Mouse (Mus musculus): ENCODE measurements around the gene Naip6. TPM values are rescaled to one million over a fixed set of nuclear protein-coding genes. Genes with fewer than 3 reads are reported as not detected.
"Not testable (repeated sequence)": the region's sequence is repeated elsewhere in the genome, so short reads cannot be mapped to it uniquely, and the experiment has no call there.

Gene Naip6
- total and polyA plus RNA-seq, 2 experiments from 2014 or later = 0.08 to 0.12 TPM

DNA sequence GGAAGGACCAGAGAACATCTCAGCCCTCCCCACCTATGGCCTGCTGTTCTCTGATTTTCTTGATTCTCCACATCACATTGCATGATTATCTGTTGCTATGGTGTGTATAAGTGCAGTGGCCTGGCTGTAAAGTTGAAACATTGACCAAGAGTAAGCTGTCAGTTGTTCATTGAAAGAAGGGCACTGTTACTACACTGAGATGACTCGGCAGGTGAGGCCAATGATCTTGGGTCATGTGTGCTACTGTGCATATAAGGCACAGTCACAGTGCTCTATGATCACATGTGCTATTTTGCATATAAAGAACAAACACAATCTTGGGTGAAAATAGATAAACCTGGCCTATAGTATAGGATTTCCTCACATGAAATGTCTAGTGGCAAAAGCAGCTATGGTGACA, 32.9 kb downstream of the Naip6 start:
- no peak for TF ChIP-seq EP300 (IDR thresholded peaks at IDR 0.05; ENCODE audit: low read depth)
- no peak for ATAC-seq (ENCODE audit: insufficient read depth, low read depth)
- H3K4me1 ChIP-seq (ENCODE audit: control insufficient read depth, insufficient read depth) = no peaks in the 10 kb centered on the region
- no peak overlapping the region for H3K9ac ChIP-seq (replicated peaks; ENCODE audit: low read depth, low read length)
- H3K27me3 ChIP-seq (ENCODE audit: control insufficient read depth, insufficient read depth, low read length) = no peaks in the 10 kb centered on the region
- H3K4me3 ChIP-seq (ENCODE audit: low read depth, low read length) = no peak overlapping the region
- no peak overlapping the region for H3K27ac ChIP-seq (ENCODE audit: low read depth)
- no peaks in the 10 kb centered on the region for H3K9me3 ChIP-seq (replicated peaks; ENCODE audit: control insufficient read depth, low read length)
- no peaks in the 10 kb centered on the region for H3K36me3 ChIP-seq (replicated peaks; ENCODE audit: control insufficient read depth, insufficient read depth, low read length)
- no peak for DNase-seq (ENCODE audit: low spot score)
- 81% methylated on average over 1 of the region's 1 CpGs for WGBS
- no peak overlapping the region for H3K4me2 ChIP-seq (ENCODE audit: low read depth, low read length)

- H3K9ac ChIP-seq (replicated peaks; ENCODE audit: low read depth, low read length); H3K27me3 ChIP-seq (ENCODE audit: control insufficient read depth, insufficient read depth, low read length); H3K4me3 ChIP-seq (ENCODE audit: low read depth, low read length); H3K36me3 ChIP-seq (replicated peaks; ENCODE audit: control insufficient read depth, insufficient read depth, low read length); H3K4me1 ChIP-seq (ENCODE audit: control insufficient read depth, insufficient read depth); H3K27ac ChIP-seq (ENCODE audit: low read depth); DNase-seq (ENCODE audit: low spot score); H3K4me2 ChIP-seq (ENCODE audit: low read depth, low read length); H3K9me3 ChIP-seq (replicated peaks; ENCODE audit: control insufficient read depth, low read length); ATAC-seq (ENCODE audit: insufficient read depth, low read depth): not testable (repeated sequence)
- no CpG with 5 or more reads among the region's 1 CpGs for WGBS
Observed at GRCm38 (mm10) chr13:100271474-100272132, 45.9 kb downstream of the Naip6 start.

- H3K27ac ChIP-seq (ENCODE audit: low read depth); H3K27me3 ChIP-seq (ENCODE audit: control insufficient read depth, insufficient read depth, low read length); H3K9ac ChIP-seq (replicated peaks; ENCODE audit: low read depth, low read length); H3K4me1 ChIP-seq (ENCODE audit: control insufficient read depth, insufficient read depth); H3K36me3 ChIP-seq (replicated peaks; ENCODE audit: control insufficient read depth, insufficient read depth, low read length); DNase-seq (ENCODE audit: low spot score); H3K9me3 ChIP-seq (replicated peaks; ENCODE audit: control insufficient read depth, low read length); ATAC-seq (ENCODE audit: insufficient read depth, low read depth); H3K4me3 ChIP-seq (ENCODE audit: low read depth, low read length); H3K4me2 ChIP-seq (ENCODE audit: low read depth, low read length): not testable (repeated sequence)
- WGBS = 51% methylated on average over 2 of the region's 2 CpGs
Observed at GRCm38 (mm10) chr13:100256996-100257395, 60.5 kb downstream of the Naip6 start.

- not testable (repeated sequence) for H3K27ac ChIP-seq (ENCODE audit: low read depth); H3K36me3 ChIP-seq (replicated peaks; ENCODE audit: control insufficient read depth, insufficient read depth, low read length); H3K9ac ChIP-seq (replicated peaks; ENCODE audit: low read depth, low read length); H3K4me2 ChIP-seq (ENCODE audit: low read depth, low read length); H3K4me1 ChIP-seq (ENCODE audit: control insufficient read depth, insufficient read depth); H3K9me3 ChIP-seq (replicated peaks; ENCODE audit: control insufficient read depth, low read length); ATAC-seq (ENCODE audit: insufficient read depth, low read depth); H3K27me3 ChIP-seq (ENCODE audit: control insufficient read depth, insufficient read depth, low read length); H3K4me3 ChIP-seq (ENCODE audit: low read depth, low read length); DNase-seq (ENCODE audit: low spot score)
- WGBS = 72% methylated on average over 5 of the region's 6 CpGs
Observed at GRCm38 (mm10) chr13:100255925-100256324, 61.5 kb downstream of the Naip6 start.

- H3K9me3 ChIP-seq (replicated peaks; ENCODE audit: control insufficient read depth, low read length); H3K27me3 ChIP-seq (ENCODE audit: control insufficient read depth, insufficient read depth, low read length); H3K27ac ChIP-seq (ENCODE audit: low read depth); DNase-seq (ENCODE audit: low spot score); ATAC-seq (ENCODE audit: insufficient read depth, low read depth); H3K9ac ChIP-seq (replicated peaks; ENCODE audit: low read depth, low read length); H3K36me3 ChIP-seq (replicated peaks; ENCODE audit: control insufficient read depth, insufficient read depth, low read length); H3K4me2 ChIP-seq (ENCODE audit: low read depth, low read length); H3K4me3 ChIP-seq (ENCODE audit: low read depth, low read length); H3K4me1 ChIP-seq (ENCODE audit: control insufficient read depth, insufficient read depth): not testable (repeated sequence)
- 75% methylated on average over 2 of the region's 2 CpGs for WGBS
Observed at GRCm38 (mm10) chr13:100251897-100252296, 65.6 kb downstream of the Naip6 start.

- not testable (repeated sequence) for H3K36me3 ChIP-seq (replicated peaks; ENCODE audit: control insufficient read depth, insufficient read depth, low read length); H3K4me2 ChIP-seq (ENCODE audit: low read depth, low read length); H3K9ac ChIP-seq (replicated peaks; ENCODE audit: low read depth, low read length); H3K4me3 ChIP-seq (ENCODE audit: low read depth, low read length); DNase-seq (ENCODE audit: low spot score); H3K4me1 ChIP-seq (ENCODE audit: control insufficient read depth, insufficient read depth); H3K9me3 ChIP-seq (replicated peaks; ENCODE audit: control insufficient read depth, low read length); ATAC-seq (ENCODE audit: insufficient read depth, low read depth); H3K27me3 ChIP-seq (ENCODE audit: control insufficient read depth, insufficient read depth, low read length); H3K27ac ChIP-seq (ENCODE audit: low read depth)
- WGBS = 55% methylated on average over 5 of the region's 5 CpGs
Observed at GRCm38 (mm10) chr13:100246896-100247519, 70.5 kb downstream of the Naip6 start.

- not testable (repeated sequence) for H3K4me2 ChIP-seq (ENCODE audit: low read depth, low read length); H3K27ac ChIP-seq (ENCODE audit: low read depth); H3K9ac ChIP-seq (replicated peaks; ENCODE audit: low read depth, low read length); H3K4me3 ChIP-seq (ENCODE audit: low read depth, low read length); H3K9me3 ChIP-seq (replicated peaks; ENCODE audit: control insufficient read depth, low read length); H3K27me3 ChIP-seq (ENCODE audit: control insufficient read depth, insufficient read depth, low read length); DNase-seq (ENCODE audit: low spot score); ATAC-seq (ENCODE audit: insufficient read depth, low read depth); H3K36me3 ChIP-seq (replicated peaks; ENCODE audit: control insufficient read depth, insufficient read depth, low read length); H3K4me1 ChIP-seq (ENCODE audit: control insufficient read depth, insufficient read depth)
- 70% methylated on average over 4 of the region's 4 CpGs for WGBS
Observed at GRCm38 (mm10) chr13:100246223-100246622, 71.3 kb downstream of the Naip6 start, which contains the start of gene Naip5. Naip5 (minus strand) TSS chr13:100246323.
